Mouse (Mus musculus) brain, embryonic 14.5 days (tissue): ENCODE measurements at regions not wholly inside any gene's neighbourhood (a gene's known extent, or its start where the extent isn't known, plus 50 kb on each side); places are given as distances from the start of the nearest gene placed in this dataset.
A peak's percentile ranks its signal among the peaks of the same experiment; 100 is the strongest.

ENCODE experiments used
- CTCF ChIP-seq: fragments of 200-500 bp; IDR thresholded peaks from 2 replicates; pipeline ENCODE4 v1.5.1; 2012; ENCODE audit warnings: inconsistent platforms, mild to moderate bottlenecking, moderate library complexity, borderline replicate concordance; ENCODE audit not compliant: insufficient read depth, insufficient read length; ENCODE audit errors: extremely low read depth
- POLR2A ChIP-seq: fragments of 200-500 bp; IDR thresholded peaks from 2 replicates; pipeline ENCODE4 v1.6.1; 2012; ENCODE audit warnings: mild to moderate bottlenecking, inconsistent platforms, borderline replicate concordance; ENCODE audit not compliant: poor library complexity, insufficient read depth, insufficient read length, severe bottlenecking; ENCODE audit errors: extremely low read depth

GRCm38 (mm10) chr11:32878967-32879366 lies 54.6 kb upstream of the Smim23 start:
- TF ChIP-seq CTCF (peak; percentile 18; the same call in 1 of the 2 replicates), POLR2A (no peak)
